Mouse (Mus musculus) CH12.LX (cell line): ENCODE data around the gene Chd9. TPM values are rescaled to one million over a fixed set of nuclear protein-coding genes. Genes with fewer than 3 reads are reported as not detected.

Source experiments
- DNase-seq: peaks from one replicate; pipeline ENCODE4 v3.0.0-alpha.2; 2013; ENCODE audit errors: extremely low read depth
- H3K27ac ChIP-seq: 2 replicates; pipeline ENCODE4 v1.5.1; 2012; ENCODE audit warnings: low read depth, mild to moderate bottlenecking, control low read depth, moderate library complexity; ENCODE audit not compliant: insufficient read depth
- H3K27me3 ChIP-seq: replicated peaks from 2 replicates; pipeline ENCODE3; 2012; ENCODE audit warnings: inconsistent platforms
- H3K36me3 ChIP-seq, 2 experiments: replicated peaks in 1 of 2; 2 replicates each; pipeline versions ENCODE3 to v1.6.1; 2012; ENCODE audit warnings: inconsistent platforms in 1 of 2, low read length in 1 of 2, mild to moderate bottlenecking in 1 of 2, mixed read lengths in 1 of 2, moderate library complexity in 1 of 2; ENCODE audit not compliant: control insufficient read depth in 1 of 2, insufficient read depth in 1 of 2
- H3K4me1 ChIP-seq, 2 experiments: 2 replicates each; pipeline ENCODE4 v1.6.1; 2012; ENCODE audit warnings: inconsistent platforms in 1 of 2, moderate library complexity in 1 of 2; ENCODE audit not compliant: insufficient read depth in 2 of 2, control insufficient read depth in 1 of 2
- H3K4me2 ChIP-seq: 2 replicates; pipeline ENCODE4 v1.6.1; 2012; ENCODE audit warnings: low read depth, mild to moderate bottlenecking, control low read depth; ENCODE audit not compliant: poor library complexity, insufficient read depth, severe bottlenecking
- H3K4me3 ChIP-seq, 3 experiments: fragments of 150-350 bp in 1 of 3; sonication (generic) in 1 of 3; replicated peaks in 1 of 3; 2 replicates each; pipeline versions ENCODE3 to v1.5.1; 2011 to 2012; ENCODE audit warnings: low read depth in 2 of 3, low read length in 2 of 3, mild to moderate bottlenecking in 2 of 3, moderate library complexity in 2 of 3, control low read depth in 1 of 3, improper control_type of control experiment in 1 of 3, inconsistent platforms in 1 of 3, mixed read lengths in 1 of 3; ENCODE audit not compliant: poor library complexity in 1 of 3
- H3K79me2 ChIP-seq: replicated peaks from 2 replicates; pipeline ENCODE4 v1.6.1; 2012; ENCODE audit warnings: mild to moderate bottlenecking, moderate library complexity; ENCODE audit not compliant: control insufficient read depth, poor library complexity, insufficient read depth, severe bottlenecking; ENCODE audit errors: extremely low read depth
- H3K9ac ChIP-seq: 2 replicates; pipeline ENCODE4 v1.6.1; 2012; ENCODE audit warnings: low read depth, mild to moderate bottlenecking, control low read depth, moderate library complexity; ENCODE audit not compliant: insufficient read depth
- H3K9me3 ChIP-seq: replicated peaks from 2 replicates; pipeline ENCODE3; 2012; ENCODE audit warnings: low read length, inconsistent platforms, mixed read lengths
- BHLHE40 ChIP-seq: IDR thresholded peaks from 2 replicates; pipeline ENCODE4 v1.6.1; 2011; ENCODE audit warnings: mild to moderate bottlenecking, low read depth, low read length, improper control_type of control experiment
- CTCF ChIP-seq, 2 experiments: IDR thresholded peaks in 1 of 2; conservative IDR thresholded peaks in 1 of 2; 2 replicates each; pipeline ENCODE4 v1.5.1; 2011 to 2012; ENCODE audit warnings: low read depth in 2 of 2, low read length in 2 of 2, improper control_type of control experiment in 1 of 2, inconsistent platforms in 1 of 2, mild to moderate bottlenecking in 1 of 2, moderate library complexity in 1 of 2
- EP300 ChIP-seq: IDR thresholded peaks from 2 replicates; pipeline ENCODE4 v1.6.1; 2011; ENCODE audit warnings: low read length, improper control_type of control experiment
- GABPA ChIP-seq: IDR thresholded peaks from 2 replicates; pipeline ENCODE4 v1.6.1; 2012; ENCODE audit warnings: low read depth, low read length, improper control_type of control experiment, inconsistent platforms; ENCODE audit not compliant: insufficient replicate concordance
- HCFC1 ChIP-seq: IDR thresholded peaks from 2 replicates; pipeline ENCODE4 v1.6.1; 2012; ENCODE audit warnings: low read depth, mild to moderate bottlenecking, inconsistent platforms, low read length, improper control_type of control experiment
- IRF4 ChIP-seq: IDR thresholded peaks from 2 replicates; pipeline ENCODE4 v1.6.1; 2014; ENCODE audit warnings: low read depth, mild to moderate bottlenecking, inconsistent platforms, low read length, improper control_type of control experiment
- JUND ChIP-seq: conservative IDR thresholded peaks from 2 replicates; pipeline ENCODE4 v1.6.1; 2011; ENCODE audit warnings: low read depth, low read length, improper control_type of control experiment
- KAT2A ChIP-seq: IDR thresholded peaks from 2 replicates; pipeline ENCODE4 v1.6.1; 2012; ENCODE audit warnings: low read length, improper control_type of control experiment, inconsistent platforms; ENCODE audit not compliant: insufficient replicate concordance
- MAX ChIP-seq: IDR thresholded peaks from 2 replicates; pipeline ENCODE4 v1.6.1; 2011; ENCODE audit warnings: low read length, improper control_type of control experiment
- MEF2A ChIP-seq: IDR thresholded peaks from 2 replicates; pipeline ENCODE4 v1.6.1; 2014; ENCODE audit warnings: low read depth, mild to moderate bottlenecking, inconsistent platforms, low read length, improper control_type of control experiment, borderline replicate concordance
- MXI1 ChIP-seq: IDR thresholded peaks from 2 replicates; pipeline ENCODE4 v1.6.1; 2011; ENCODE audit warnings: mild to moderate bottlenecking, low read depth, low read length, improper control_type of control experiment
- NELFE ChIP-seq: IDR thresholded peaks from 2 replicates; pipeline ENCODE4 v1.6.1; 2011; ENCODE audit warnings: low read depth, low read length, improper control_type of control experiment
- NRF1 ChIP-seq: IDR thresholded peaks from 2 replicates; pipeline ENCODE4 v1.6.1; 2014; ENCODE audit warnings: low read depth, mild to moderate bottlenecking, inconsistent platforms, low read length, improper control_type of control experiment, moderate library complexity
- PAX5 ChIP-seq: IDR thresholded peaks from 2 replicates; pipeline ENCODE4 v1.6.1; 2012; ENCODE audit warnings: low read length, inconsistent platforms, mixed read lengths
- POLR2A ChIP-seq: IDR thresholded peaks from 2 replicates; pipeline ENCODE4 v1.6.1; 2011; ENCODE audit warnings: low read depth, mild to moderate bottlenecking, improper control_type of control experiment, low read length
- POLR2AphosphoS2 ChIP-seq: IDR thresholded peaks from 2 replicates; pipeline ENCODE4 v1.6.1; 2011; ENCODE audit warnings: low read depth, low read length, improper control_type of control experiment
- RAD21 ChIP-seq: IDR thresholded peaks from 2 replicates; pipeline ENCODE4 v1.6.1; 2011; ENCODE audit warnings: low read depth, mild to moderate bottlenecking, low read length, improper control_type of control experiment, moderate library complexity
- RCOR1 ChIP-seq: conservative IDR thresholded peaks from 2 replicates; pipeline ENCODE4 v1.6.1; 2012; ENCODE audit warnings: low read depth, mild to moderate bottlenecking, inconsistent platforms, low read length, improper control_type of control experiment
- SIN3A ChIP-seq: IDR thresholded peaks from 2 replicates; pipeline ENCODE4 v1.6.1; 2012; ENCODE audit warnings: low read length, improper control_type of control experiment, inconsistent platforms
- SMC3 ChIP-seq: IDR thresholded peaks from 2 replicates; pipeline ENCODE4 v1.6.1; 2011; ENCODE audit warnings: low read depth, low read length, improper control_type of control experiment
- TBP ChIP-seq: conservative IDR thresholded peaks from 2 replicates; pipeline ENCODE4 v1.6.1; 2011; ENCODE audit warnings: low read depth, low read length, improper control_type of control experiment
- USF2 ChIP-seq: conservative IDR thresholded peaks from 2 replicates; pipeline ENCODE4 v1.6.1; 2011; ENCODE audit warnings: low read depth, low read length, improper control_type of control experiment
- ZNF384 ChIP-seq: IDR thresholded peaks from 2 replicates; pipeline ENCODE4 v1.6.1; 2012; ENCODE audit warnings: low read depth, low read length, improper control_type of control experiment, inconsistent platforms
- dilution Hi-C: fragments of 300-500 bp; cut with MboI; formaldehyde crosslinking; loops from 2 replicates; pipeline ENCODE4 v1.14.3; 2020; ENCODE audit warnings: low sequenced_read_pairs; ENCODE audit not compliant: extremely low pct_unique_long_range_greater_than_20kb, extremely low pct_ligation_motif_present
- in situ Hi-C: fragments of 300-500 bp; cut with MboI; formaldehyde crosslinking; loops from 3 replicates; pipeline ENCODE4 v1.14.3; 2019; ENCODE audit warnings: low sequenced_read_pairs, low pct_ligation_motif_present, low pct_unique_long_range_greater_than_20kb, mixed read lengths
- polyA plus RNA-seq: library from polyadenylated mRNA; unstranded; fragments of >175 nt; gene quantifications from 2 replicates; pipeline ENCODE4 v1.2.1, GENCODE M21; 2012; ENCODE audit warnings: low read depth; ENCODE audit not compliant: insufficient read length
- total RNA-seq, 2 experiments: library from RNA; depleted of rRNA; stranded (reverse); fragments of 300-350 nt in 1 of 2; fragments of >200 nt in 1 of 2; gene quantifications; 2 replicates each; pipeline ENCODE4 v1.2.3; 2012 to 2014

Chd9 gene
- total and polyA plus RNA-seq, 3 experiments: 12.7 to 188 (median 15.1) TPM

DNA sequence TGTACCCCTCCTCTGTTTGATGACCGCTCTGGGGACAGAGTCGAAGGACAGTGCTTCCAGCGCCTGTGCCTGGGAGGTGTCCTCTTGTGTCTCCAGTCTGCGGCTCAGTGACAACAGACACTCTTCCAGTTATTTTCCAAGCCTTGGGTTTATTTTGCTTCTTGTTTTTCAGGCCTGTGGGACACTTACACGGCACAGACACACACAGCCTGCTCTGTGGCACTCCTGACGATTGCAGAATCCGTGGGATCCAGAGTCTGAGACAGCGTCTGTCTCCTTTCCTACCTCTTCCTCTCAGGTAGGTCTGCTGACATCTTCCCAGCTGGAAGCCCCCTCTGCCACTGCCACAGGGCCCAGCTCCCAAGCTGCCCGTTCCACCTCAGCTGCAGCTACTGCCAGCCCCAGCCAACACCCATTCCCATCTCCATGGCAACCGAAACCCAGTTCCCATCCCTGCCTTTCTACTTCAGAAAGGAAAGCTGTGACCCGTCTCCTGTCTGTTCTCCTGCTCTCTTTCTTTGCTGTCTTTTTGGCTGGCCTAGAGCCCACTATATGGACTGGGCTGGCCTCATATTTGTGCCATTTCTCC, 21.4 kb downstream of the Chd9 start:
- Histone ChIP-seq H3K79me2 (no peaks in the 10 kb centered on the region; the same call in 1 of the 2 replicates), H3K27ac (no peak overlapping the region), H3K36me3 (peaks cover 18 to 43% of the 10 kb centered on the region in 2 experiments), H3K4me1 (peaks cover 0 to 9% of the 10 kb centered on the region in 2 experiments; a peak in 2 of 4 replicates), H3K9me3 (peaks cover 3% of the 10 kb centered on the region), H3K9ac (no peak overlapping the region), H3K4me2 (no peak overlapping the region), H3K4me3 (no peak overlapping the region), H3K27me3 (no peaks in the 10 kb centered on the region)
- no peak for TF ChIP-seq NRF1
- no peak for TF ChIP-seq MEF2A
- TF ChIP-seq POLR2A: no peak
- no peak for TF ChIP-seq RCOR1
- TF ChIP-seq BHLHE40: no peak
- TF ChIP-seq CTCF (conservative IDR thresholded peaks at IDR 0.05 in 1 of 2, IDR thresholded peaks at IDR 0.05 in 1 of 2; ENCODE audit: low read depth in 2 of 2, low read length in 2 of 2): no peak
- TF ChIP-seq USF2: no peak
- no peak for TF ChIP-seq HCFC1
- no peak for TF ChIP-seq SMC3
- no peak for TF ChIP-seq EP300
- TF ChIP-seq JUND: no peak
- TF ChIP-seq KAT2A: no peak
- no peak for TF ChIP-seq MAX
- dilution Hi-C loops (no loop called here), in situ Hi-C loops (no loop called here)
- DNase-seq: no peak

DNA sequence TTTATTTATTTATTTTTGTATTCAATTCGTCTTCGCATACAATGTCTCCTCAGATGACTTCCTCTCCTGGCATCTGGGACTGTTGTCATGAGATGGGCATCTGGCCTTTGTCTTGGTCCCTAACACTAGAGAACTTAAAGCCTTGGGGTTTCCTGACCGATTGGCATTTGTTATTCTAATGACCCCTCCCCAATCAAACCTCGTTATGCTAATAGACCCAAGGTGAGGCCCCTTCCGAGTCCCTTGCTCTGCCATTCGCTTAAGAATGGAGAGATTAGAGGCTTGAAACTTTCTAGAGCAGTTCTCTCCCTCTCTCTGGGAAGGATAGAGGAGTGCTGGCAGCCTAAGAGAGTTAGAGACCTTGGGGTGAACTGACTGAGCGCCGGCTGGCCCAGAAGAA, 23.4 kb downstream of the Chd9 start:
- Histone ChIP-seq H3K36me3 (peaks cover 18 to 48% of the 10 kb centered on the region in 2 experiments), H3K27me3 (no peaks in the 10 kb centered on the region), H3K27ac (no peak overlapping the region), H3K4me2 (no peak overlapping the region), H3K79me2 (no peaks in the 10 kb centered on the region; the same call in 1 of the 2 replicates), H3K9me3 (peaks cover 3% of the 10 kb centered on the region), H3K4me3 (no peak overlapping the region), H3K9ac (no peak overlapping the region), H3K4me1 (peaks cover 0 to 13% of the 10 kb centered on the region in 2 experiments; a peak in 2 of 4 replicates)
- TF ChIP-seq MXI1 (no peak), ZNF384 (no peak), RAD21 (no peak), RCOR1 (no peak), JUND (no peak), TBP (no peak), IRF4 (no peak), NELFE (no peak), GABPA (no peak), PAX5 (no peak), POLR2AphosphoS2 (no peak), SIN3A (no peak)
- dilution Hi-C loops: no loop called here
- in situ Hi-C loops: no loop called here
- DNase-seq: no peak
